Mouse (Mus musculus) heart, postnatal 4 days (tissue): ENCODE measurements around the gene Trpv6. TPM values are rescaled to one million over a fixed set of nuclear protein-coding genes. Genes with fewer than 3 reads are reported as not detected.

Experiments
- DNase-seq: peaks from one replicate; pipeline ENCODE4 v3.0.0; 2021
- total RNA-seq, 2 experiments: library from RNA; stranded (reverse); gene quantifications; 2 replicates each; pipeline ENCODE4 v1.2.3; 2021

The Trpv6 gene
- total RNA-seq, 2 experiments from 2014 or later, result not detected

DNA sequence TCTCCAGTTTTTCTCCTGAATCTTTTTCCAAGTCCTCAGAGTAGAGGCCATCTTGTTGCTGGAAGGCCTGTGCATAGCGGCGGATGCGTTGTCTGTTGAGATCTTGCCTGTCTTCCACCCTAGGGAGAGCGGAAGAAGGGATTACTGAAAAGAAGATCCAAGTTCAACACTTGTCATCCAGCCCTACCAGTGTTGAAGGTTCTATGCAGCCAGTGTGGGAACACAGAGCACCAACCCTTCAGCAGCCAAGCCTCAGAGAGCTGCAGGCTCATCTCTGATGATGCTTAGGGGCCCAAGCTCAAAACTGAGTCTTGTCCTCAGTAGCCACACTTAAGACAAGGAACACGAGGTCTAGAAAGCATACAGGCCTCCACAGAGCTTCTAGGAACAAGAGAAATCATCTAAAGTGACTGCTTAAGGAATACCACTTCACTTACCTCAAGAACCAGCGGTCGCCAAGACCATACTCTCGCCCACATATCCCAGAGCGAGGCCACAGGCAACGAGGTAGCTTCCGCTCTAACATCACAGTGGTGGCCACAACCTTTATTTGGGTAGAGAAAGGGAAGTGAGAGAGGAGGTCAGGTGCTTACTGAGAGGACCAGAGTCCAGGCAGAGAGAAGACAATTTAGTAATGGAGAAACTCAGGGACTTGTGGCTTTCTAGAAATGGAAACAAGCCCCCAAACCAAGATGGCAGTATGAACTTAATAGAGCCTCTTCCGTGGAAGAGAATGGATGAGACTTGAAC lies 14.8 kb downstream of the Trpv6 start:
- no peak for DNase-seq

DNA sequence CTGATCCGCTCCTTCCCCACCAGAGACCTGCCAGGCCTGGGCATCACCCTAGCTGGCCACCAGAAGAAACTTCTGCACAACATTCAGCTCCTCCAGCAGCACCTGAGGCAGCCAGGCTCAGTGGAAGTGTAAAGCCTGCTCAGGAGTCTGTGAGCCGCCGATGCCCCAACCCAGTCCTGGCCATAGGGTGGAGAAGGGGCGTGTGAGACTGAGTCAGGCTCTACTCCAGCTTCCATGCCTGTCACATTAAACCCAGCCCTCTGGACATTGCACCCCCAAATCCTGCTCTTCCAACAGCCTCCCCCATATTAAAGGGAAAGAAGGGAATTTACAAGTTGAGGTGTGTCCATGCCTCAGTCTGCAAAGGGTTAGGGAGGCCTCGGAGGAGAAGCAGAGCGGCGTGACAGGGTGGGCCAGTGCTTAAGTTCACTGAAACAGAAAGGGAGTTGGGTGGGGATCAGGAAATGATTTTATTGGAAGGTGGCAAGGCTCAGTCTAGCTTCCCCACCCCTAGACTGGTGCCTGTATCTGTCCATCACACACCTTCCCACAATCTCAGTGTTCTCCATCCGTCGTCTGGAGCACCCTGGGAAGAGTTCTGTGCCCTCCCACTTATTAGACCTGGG lies 15.9 kb downstream of the Trpv6 start:
- no peak for DNase-seq

DNA sequence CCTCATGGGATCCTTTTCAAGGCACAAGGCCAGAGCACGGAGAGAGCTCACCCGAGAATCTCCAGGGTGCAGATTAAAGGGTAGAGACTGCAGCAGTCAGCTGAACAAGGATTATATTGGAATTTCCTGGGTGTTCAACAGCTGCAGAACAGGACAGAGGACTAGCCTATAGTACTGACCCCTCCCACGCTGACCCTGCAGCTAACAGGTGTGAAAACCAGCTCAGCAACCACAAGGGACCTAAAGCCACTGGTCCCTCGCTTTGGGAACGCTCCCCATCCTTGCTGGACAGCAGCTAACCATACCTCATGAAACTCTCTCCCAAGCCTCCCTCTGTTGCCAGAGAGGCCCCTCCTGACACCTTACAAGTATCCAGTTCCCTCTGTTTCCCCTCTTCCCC lies 28.6 kb downstream of the Trpv6 start:
- DNase-seq, result no peak

DNA sequence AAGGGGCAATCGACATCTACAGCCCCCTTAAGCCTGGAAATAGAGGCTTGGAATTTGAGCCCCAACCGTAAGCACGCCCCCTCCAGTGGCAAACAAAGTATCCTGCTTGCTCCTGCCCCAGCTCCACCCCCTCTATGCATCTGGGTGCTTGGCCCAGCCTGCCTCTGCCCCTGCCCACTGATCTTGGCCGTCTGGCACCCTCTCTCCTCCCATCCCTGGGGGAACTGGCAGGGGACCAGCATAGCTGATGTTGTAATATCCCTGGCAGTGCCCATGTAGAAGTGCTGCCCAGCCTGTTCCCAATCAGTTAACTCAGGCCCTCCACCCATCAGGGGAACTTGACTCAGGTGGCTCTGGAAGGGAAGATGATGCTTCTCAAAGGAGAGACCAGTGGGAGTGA lies 30.0 kb downstream of the Trpv6 start:
- DNase-seq, result peak; percentile 29

DNA sequence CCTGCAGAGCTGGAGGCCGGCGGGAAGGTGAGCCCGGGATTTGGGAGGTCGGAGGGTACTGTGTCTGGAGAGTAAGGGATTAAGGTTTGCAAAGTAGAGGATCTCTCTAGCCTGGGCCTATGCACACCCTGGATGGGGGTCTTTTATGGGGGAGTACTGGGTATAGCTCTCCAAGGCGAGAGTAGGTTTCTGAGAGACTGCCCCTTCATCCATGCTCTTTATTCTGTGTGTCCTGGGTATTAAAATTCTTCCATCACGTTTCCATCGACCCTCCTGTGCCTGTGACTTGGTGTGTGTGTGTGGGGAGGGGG lies 30.5 kb downstream of the Trpv6 start:
- DNase-seq, result no peak

DNA sequence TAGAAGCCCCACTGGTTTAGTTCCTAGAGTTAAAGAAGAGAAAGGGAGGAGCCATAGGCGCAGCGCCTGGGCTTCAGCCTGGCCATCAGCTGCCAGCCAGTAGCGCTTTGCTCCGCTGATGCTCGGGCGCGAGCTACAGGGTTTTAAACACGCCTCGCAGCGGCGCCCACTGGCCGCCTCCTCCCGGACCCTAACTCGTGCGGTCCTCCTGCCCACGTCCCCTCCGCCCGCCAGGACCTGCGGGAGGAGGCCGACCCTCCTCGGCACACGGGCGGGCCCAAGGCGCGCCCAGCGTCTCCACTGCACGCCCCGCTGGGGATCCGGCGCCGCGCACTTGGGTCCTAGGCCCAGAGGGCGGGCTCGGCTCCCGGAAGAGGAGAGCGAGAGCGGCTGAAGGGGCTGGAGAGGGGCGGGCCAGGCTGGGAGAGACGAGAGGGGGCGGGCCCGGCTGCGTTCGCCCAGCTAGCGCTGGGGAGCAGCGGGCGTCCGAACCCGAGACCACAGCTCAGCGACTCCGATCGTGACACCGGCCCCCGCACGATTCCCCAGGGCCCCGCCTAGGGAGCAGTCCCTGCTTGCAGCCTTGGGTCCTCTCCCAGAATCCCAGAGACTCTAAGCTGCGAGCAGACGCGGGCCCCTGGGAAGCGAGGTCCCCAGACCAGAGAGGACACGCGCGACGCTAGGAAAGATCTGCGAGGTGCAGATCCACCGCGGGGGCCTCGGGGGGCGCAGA lies 31.0 kb downstream of the Trpv6 start, which contains the start of gene Ephb6:
Gene Ephb6 (plus strand): TSS at position 422 of the 733 bp plus-strand sequence.
- peak; percentile 74 for DNase-seq

DNA sequence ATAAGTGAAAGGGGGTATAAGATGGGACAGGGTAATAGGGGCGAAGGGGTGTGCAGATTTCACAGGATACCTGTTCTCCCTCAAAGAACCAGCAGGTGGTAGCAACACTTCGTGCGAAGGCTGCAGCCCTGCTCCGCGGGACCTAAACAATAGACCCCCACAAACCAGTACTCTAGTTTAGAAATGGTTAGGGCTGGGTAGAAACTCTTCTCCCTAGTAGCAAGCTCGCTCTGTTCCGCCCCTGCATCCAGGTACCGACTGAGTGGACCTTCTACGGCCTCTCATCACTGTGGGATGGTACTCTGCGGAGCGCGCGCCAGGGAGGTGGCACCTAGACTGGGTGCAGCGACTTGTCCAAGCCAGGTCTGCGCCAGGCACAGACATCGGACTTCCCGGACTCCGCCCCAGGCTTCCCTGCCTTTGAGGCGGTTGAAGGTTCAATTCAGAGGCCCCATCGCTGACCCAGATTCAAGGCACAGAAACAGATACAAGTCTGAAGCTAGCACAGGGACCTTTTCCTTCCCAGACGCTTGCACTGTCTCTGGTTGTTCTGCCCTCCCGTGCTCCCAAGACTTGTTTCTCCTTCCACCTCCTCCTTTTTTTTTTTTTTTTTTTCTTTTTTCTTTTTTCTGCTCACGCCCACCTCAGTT lies 31.7 kb downstream of the Trpv6 start:
- DNase-seq, result peak; percentile 53

DNA sequence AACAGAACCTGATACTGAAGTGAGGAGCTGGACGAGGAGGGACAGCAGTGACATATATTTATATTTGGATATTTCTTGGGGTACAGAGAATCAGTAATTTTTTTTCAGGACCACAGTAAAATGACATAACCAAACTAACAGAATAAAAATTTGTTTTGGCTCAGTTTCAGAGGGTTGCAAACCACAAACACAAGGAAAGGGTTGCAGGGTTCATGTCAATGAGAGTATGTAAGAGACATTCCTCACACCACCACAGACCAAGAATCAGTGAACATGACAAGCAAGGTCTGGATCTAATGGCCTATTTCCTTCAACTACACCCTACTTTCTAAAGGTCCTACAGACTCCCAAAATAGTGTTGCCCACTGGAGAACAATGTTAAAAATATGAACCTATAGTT lies 54.0 kb downstream of the Trpv6 start:
- no peak for DNase-seq

DNA sequence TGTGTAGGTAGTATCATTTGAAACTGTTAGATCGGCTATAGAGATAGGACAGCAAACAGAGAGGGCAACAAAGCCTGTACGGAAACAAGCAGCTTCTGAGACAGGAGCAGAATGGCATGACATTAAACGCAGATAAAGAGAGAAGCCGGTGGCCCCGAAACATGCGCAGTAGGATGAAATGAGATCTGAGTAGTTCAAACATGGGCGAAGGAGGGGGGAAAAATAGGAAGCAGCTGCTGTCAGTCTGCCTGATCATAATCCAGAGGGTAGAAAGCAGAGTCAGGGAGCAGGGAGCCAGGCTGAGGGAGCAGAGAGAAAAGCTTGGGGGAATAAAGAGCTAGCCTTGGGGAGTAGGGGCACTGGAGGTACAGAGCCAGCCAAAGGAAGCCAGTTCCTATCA lies 54.9 kb downstream of the Trpv6 start:
- DNase-seq, result no peak

DNA sequence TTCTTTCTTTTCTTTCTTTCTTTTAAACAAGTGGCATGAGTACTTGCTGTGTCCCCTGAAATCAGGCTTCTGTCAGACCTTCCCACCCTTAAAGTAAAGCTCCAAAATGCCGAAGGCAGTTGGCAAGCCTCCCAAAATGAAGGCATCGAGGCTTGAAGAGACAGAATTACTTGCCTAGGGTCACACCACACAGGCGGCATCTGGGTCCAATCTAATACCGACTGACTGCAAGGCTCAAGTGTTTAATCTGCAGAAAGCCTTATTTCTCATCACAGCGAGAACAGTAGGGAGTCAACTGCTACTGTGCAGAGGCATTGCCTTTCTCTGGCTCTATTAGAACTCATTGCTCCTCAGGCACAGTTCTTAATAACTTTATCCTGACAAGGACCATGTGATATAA lies 58.9 kb downstream of the Trpv6 start:
- no peak for DNase-seq

DNA sequence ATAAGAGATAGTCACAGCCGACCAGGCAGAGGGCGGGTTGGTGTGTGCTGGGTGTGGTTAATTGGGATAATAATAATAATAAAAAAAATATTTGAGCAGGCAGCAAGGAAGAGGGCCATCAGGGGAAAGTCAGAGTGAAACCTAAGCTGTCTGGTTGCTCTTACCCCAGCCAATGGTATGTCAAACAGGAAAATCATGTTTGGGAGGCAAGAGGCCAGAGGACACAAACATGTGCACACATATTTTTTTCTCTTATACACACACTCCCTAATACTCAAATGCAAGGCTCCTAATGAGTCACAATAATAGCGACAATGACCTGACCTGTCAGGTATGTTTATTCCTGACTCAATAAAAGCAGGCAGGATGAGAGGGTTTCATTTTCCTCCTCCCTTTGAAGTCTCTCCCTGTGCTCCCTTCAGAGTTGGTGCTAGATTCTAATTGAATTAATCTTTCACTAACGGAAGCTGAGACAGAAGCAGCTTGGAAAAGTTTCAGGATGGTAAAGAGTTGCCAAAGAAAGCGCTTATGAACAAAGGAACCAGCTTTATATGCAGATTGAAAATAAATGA lies 59.6 kb downstream of the Trpv6 start:
- no peak for DNase-seq

Other genes with a start within 250 kb of the Trpv6 start
- gene Gm5771, start 244.0 kb downstream of the Trpv6 start, total RNA-seq, result not detected
- gene Gm10334, start 190.3 kb downstream of the Trpv6 start, total RNA-seq, result not detected
- not detected for gene Prss1, start 177.5 kb downstream of the Trpv6 start, total RNA-seq
- not detected for gene Prss2, start 114.6 kb downstream of the Trpv6 start, total RNA-seq
- gene Ephb6, start 30.9 kb downstream of the Trpv6 start, total RNA-seq, result 1 to 10 TPM; 2.3 to 3.1 TPM
- not detected for gene Trpv5, start 44.4 kb upstream of the Trpv6 start, total RNA-seq
- not detected for gene Llcfc1, start 48.0 kb upstream of the Trpv6 start, total RNA-seq
- gene Kel, start 67.9 kb upstream of the Trpv6 start, total RNA-seq, result under 1 TPM; 0.41 TPM
- gene Olfr459, start 138.8 kb upstream of the Trpv6 start, total RNA-seq, result not detected
- not detected for gene Pip, start 211.1 kb upstream of the Trpv6 start, total RNA-seq
- not detected for gene Sval2, start 216.6 kb upstream of the Trpv6 start, total RNA-seq